Mouse (Mus musculus): ENCODE data around the gene Lancl3. TPM values are rescaled to one million over a fixed set of nuclear protein-coding genes. Genes with fewer than 3 reads are reported as not detected.

Gene Lancl3
- not detected for polyA plus RNA-seq (2014; fragmentation: Illumina TruSeq; extraction: RNeasy Lipid Tissue Mini Kit (QIAGEN cat#74804); ENCODE audit: low read depth, low replicate concordance)

DNA sequence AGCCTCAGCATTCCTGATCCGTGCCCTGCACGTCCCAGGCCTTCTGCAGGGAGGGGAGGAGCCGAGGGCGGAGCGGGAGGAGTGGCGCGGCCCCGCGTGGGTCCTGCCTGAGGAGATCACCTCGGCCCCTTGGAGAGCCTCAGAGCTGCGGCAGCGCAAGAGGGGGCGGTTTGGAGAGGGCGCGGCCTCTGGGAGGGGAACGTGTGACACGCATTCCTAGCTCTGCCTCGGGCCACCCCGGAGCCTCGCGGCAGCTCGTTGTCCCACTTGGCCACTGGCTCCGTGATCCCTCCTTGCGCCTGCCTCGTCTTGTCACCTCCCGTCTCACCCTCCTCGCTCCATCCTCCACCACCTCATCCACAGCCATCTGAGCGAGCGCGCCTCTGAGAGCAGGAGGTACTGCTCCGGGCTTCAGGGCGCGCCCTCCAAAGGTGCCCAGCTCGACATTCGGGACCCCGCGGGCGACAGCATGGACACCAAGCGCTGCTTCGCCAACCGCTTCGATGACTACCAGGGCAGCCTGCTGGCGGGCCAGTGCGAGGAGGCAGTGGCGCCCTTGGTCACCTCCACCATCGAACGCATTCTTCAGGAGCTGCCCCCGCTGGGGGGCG, at the start of gene Lancl3:
Gene Lancl3, plus strand, starts transcription at position 142 of the 611 bp plus-strand sequence.

GRCm38 (mm10) chrX:9256766-9257165, 57.1 kb downstream of the Lancl3 start, which contains the start of gene Gm14862:
TSS of gene Gm14862 (minus strand) at chrX:9256899.

DNA sequence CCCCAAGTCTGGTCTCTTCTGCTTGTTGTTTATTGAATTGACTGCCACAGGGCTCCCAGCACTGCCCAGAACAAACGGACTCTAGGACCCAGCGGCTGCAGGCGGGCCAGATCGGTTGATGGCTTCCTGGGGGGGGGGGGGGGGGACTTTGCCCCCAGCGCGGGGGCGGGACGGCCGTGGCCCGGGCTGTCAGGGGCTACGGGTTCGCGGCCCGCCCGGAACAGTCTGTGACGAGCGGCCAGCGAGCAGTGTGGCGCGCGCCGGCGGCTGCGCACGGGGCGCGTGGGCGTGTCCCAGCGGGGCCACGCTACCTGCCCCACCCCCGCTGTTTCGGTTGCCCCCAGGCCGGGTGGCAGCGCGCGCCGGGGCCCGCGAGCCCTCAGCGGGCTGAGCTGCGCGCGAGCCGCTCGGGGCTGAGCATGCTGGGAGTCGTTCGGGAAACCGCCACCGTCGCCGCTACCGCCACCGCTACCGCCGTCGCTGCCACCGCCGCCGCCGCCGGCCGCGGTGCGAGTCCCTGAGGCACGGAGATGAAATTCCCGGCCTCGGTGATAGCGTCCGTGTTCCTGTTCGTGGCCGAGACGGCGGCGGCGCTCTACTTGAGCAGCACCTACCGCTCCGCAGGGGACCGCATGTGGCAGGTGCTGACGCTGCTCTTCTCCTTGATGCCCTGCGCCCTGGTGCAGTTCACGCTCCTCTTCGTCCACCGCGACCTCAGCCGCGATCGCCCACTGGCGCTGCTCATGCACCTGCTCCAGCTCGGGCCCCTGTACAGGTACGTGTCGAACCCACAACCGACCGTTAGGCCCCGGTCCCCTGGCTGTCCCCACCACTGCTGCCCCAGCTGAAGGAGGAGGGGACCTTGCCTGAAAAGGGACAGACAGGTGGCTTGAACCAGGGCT, 73.0 kb downstream of the Lancl3 start, which contains the start of gene Xk:
Gene Xk, plus strand, starts transcription at position 297 of the 902 bp plus-strand sequence.

DNA sequence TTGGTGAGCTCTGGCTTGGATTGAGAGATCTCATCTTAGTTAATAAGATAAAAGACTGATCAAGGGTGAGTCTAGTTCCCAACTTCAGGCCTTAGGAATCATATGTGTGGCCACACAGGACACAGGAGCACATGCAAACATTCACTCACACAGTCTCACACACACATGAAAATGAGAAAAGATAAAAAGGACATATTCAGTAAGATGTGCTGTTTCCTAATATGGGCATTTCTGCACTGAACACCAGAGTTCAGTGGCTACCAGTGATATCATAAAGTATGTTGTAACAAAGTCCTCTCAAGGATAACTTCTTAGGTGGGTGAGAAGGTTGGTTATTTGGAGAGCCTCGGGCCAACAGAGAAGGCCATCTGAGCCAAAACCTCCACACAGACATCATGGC, 83.8 kb downstream of the Lancl3 start, which contains the start of gene H2al1m:
Gene H2al1m, plus strand, starts transcription at position 301 of the 400 bp plus-strand sequence.

Other genes starting within 250 kb of the Lancl3 start
- gene Fthl17b, start 236.9 kb upstream of the Lancl3 start, polyA plus RNA-seq (2014; fragmentation: Illumina TruSeq; extraction: RNeasy Lipid Tissue Mini Kit (QIAGEN cat#74804); ENCODE audit: low read depth, low replicate concordance) = not detected
- gene Fthl17c, start 223.3 kb upstream of the Lancl3 start, polyA plus RNA-seq (2014; fragmentation: Illumina TruSeq; extraction: RNeasy Lipid Tissue Mini Kit (QIAGEN cat#74804); ENCODE audit: low read depth, low replicate concordance) = not detected
- gene Fthl17d, start 213.1 kb upstream of the Lancl3 start, polyA plus RNA-seq (2014; fragmentation: Illumina TruSeq; extraction: RNeasy Lipid Tissue Mini Kit (QIAGEN cat#74804); ENCODE audit: low read depth, low replicate concordance) = not detected
- gene Fthl17e, start 166.4 kb upstream of the Lancl3 start, polyA plus RNA-seq (2014; fragmentation: Illumina TruSeq; extraction: RNeasy Lipid Tissue Mini Kit (QIAGEN cat#74804); ENCODE audit: low read depth, low replicate concordance) = not detected
- gene Fthl17f, start 136.9 kb upstream of the Lancl3 start, polyA plus RNA-seq (2014; fragmentation: Illumina TruSeq; extraction: RNeasy Lipid Tissue Mini Kit (QIAGEN cat#74804); ENCODE audit: low read depth, low replicate concordance) = not detected
- not detected for gene 4930402K13Rik, start 95.3 kb upstream of the Lancl3 start, polyA plus RNA-seq (2014; fragmentation: Illumina TruSeq; extraction: RNeasy Lipid Tissue Mini Kit (QIAGEN cat#74804); ENCODE audit: low read depth, low replicate concordance)
- gene Gm14862, start 57.0 kb downstream of the Lancl3 start, polyA plus RNA-seq (2014; fragmentation: Illumina TruSeq; extraction: RNeasy Lipid Tissue Mini Kit (QIAGEN cat#74804); ENCODE audit: low read depth, low replicate concordance) = not detected
- gene Xk, start 72.9 kb downstream of the Lancl3 start, polyA plus RNA-seq (2014; fragmentation: Illumina TruSeq; extraction: RNeasy Lipid Tissue Mini Kit (QIAGEN cat#74804); ENCODE audit: low read depth, low replicate concordance) = 6.6 TPM
- not detected for gene H2al1m, start 83.9 kb downstream of the Lancl3 start, polyA plus RNA-seq (2014; fragmentation: Illumina TruSeq; extraction: RNeasy Lipid Tissue Mini Kit (QIAGEN cat#74804); ENCODE audit: low read depth, low replicate concordance)
- not detected for gene H2al1k, start 150.7 kb downstream of the Lancl3 start, polyA plus RNA-seq (2014; fragmentation: Illumina TruSeq; extraction: RNeasy Lipid Tissue Mini Kit (QIAGEN cat#74804); ENCODE audit: low read depth, low replicate concordance)